Mouse (Mus musculus): Measurements from ENCODE around the gene Prss53.
"Not testable (repeated sequence)": the region's sequence is repeated elsewhere in the genome, so short reads cannot be mapped to it uniquely, and the experiment has no call there.

Gene Prss53

GRCm38 (mm10) chr7:127840031-127840430 lies 50.7 kb downstream of the Prss53 start:
- in situ Hi-C loops (cut with MboI; ENCODE audit: low pct_unique_long_range_greater_than_20kb in 1 of 2, low sequenced_read_pairs in 2 of 2, unreplicated experiment in 1 of 2) = not testable (repeated sequence)

GRCm38 (mm10) chr7:127837878-127838277 lies 52.9 kb downstream of the Prss53 start:
- in situ Hi-C loops (cut with MboI; ENCODE audit: low pct_unique_long_range_greater_than_20kb in 1 of 2, low sequenced_read_pairs in 2 of 2, unreplicated experiment in 1 of 2) = not testable (repeated sequence)

GRCm38 (mm10) chr7:127837473-127837872 lies 53.3 kb downstream of the Prss53 start:
- in situ Hi-C loops (cut with MboI; ENCODE audit: low pct_unique_long_range_greater_than_20kb in 1 of 2, low sequenced_read_pairs in 2 of 2, unreplicated experiment in 1 of 2) = no loop called here
